Comparison of ENCODE assay signal across 7 mouse cellular contexts in genomic region chr2:32965511-32966183, GRCm38 (mm10). TPM values are rescaled to one million over a fixed set of nuclear protein-coding genes. Genes with fewer than 3 reads are reported as not detected.
A peak's percentile ranks its signal among the peaks of the same experiment; 100 is the strongest.
DNase-seq lines count a peak whose midpoint lies in the region; ATAC-seq and TF ChIP-seq lines count a peak whose summit lies in the region.

No protein-coding gene starts in this region.

- H3K4me3 ChIP-seq in lung, embryonic 14.5 days (ENCODE audit: low read depth, low read length) = 0 out of 2 replicates have a peak overlapping the region, but pooled peaks have one; percentile 53
- no peak overlapping the region for H3K4me3 ChIP-seq in intestine, embryonic 16.5 days (ENCODE audit: low read length)

- H3K4me1 ChIP-seq in lung, embryonic 14.5 days (ENCODE audit: insufficient read depth) = peaks cover 10% of the 10 kb centered on the region
- H3K4me1 ChIP-seq in intestine, embryonic 16.5 days (ENCODE audit: control insufficient read depth, insufficient read depth, low read length) = peaks cover 37% of the 10 kb centered on the region

- peak; percentile 36 for DNase-seq in lung, embryonic 14.5 days
- no peak for DNase-seq in lung, postnatal 10 days
- DNase-seq in c-Kit-positive CD71-positive TER-119-positive erythroid progenitor cells, embryonic 14.5 days (ENCODE audit: low spot score) = peak; percentile 29
- DNase-seq in thymus, postnatal 4 days = no peak

- WGBS in lung, embryonic 14.5 days = 12% methylated on average over 7 of the region's 7 CpGs
- 14% methylated on average over 7 of the region's 7 CpGs for WGBS in intestine, embryonic 16.5 days

- peaks cover 31% of the 10 kb centered on the region for H3K36me3 ChIP-seq in lung, embryonic 14.5 days (ENCODE audit: insufficient read depth)
- H3K36me3 ChIP-seq in intestine, embryonic 16.5 days (ENCODE audit: control insufficient read depth, insufficient read depth, low read length) = peaks cover 17% of the 10 kb centered on the region

- H3K9me3 ChIP-seq in lung, embryonic 14.5 days (ENCODE audit: low read depth, low read length) = no peaks in the 10 kb centered on the region
- H3K9me3 ChIP-seq in intestine, embryonic 16.5 days (ENCODE audit: control insufficient read depth, low read length) = no peaks in the 10 kb centered on the region

- H3K4me2 ChIP-seq in lung, embryonic 14.5 days = peak overlapping the region; percentile 70
- peak overlapping the region; percentile 82; the same call in 1 of the 2 replicates for H3K4me2 ChIP-seq in intestine, embryonic 16.5 days (ENCODE audit: low read depth, low read length)

- no peak for ATAC-seq in lung, embryonic 14.5 days (ENCODE audit: insufficient read depth)
- ATAC-seq in intestine, embryonic 16.5 days = no peak
- peak; percentile 14; the same call in 1 of the 2 replicates for ATAC-seq in neutrophil, adult 5-6 weeks (ENCODE audit: extremely low read depth, insufficient number of reproducible peaks, low FRiP score, poor library complexity, severe bottlenecking)
- ATAC-seq in megakaryocyte-erythroid progenitor cell, adult 5-6 weeks (replicated peaks; ENCODE audit: low FRiP score, low TSS enrichment, poor library complexity, severe bottlenecking) = no peak

- H3K27me3 ChIP-seq in lung, embryonic 14.5 days (ENCODE audit: insufficient read depth, low read length) = no peaks in the 10 kb centered on the region
- no peaks in the 10 kb centered on the region for H3K27me3 ChIP-seq in intestine, embryonic 16.5 days (replicated peaks; ENCODE audit: control insufficient read depth, insufficient read depth, low read length)

- TF ChIP-seq CTCF in lung, embryonic 14.5 days (IDR thresholded peaks at IDR 0.05; ENCODE audit: low read depth) = no peak

- peak overlapping the region; percentile 99; the same call in 1 of the 2 replicates for H3K27ac ChIP-seq in lung, embryonic 14.5 days (ENCODE audit: low read depth)
- H3K27ac ChIP-seq in intestine, embryonic 16.5 days (ENCODE audit: low read length) = peak overlapping the region; percentile 97; the same call in 1 of the 2 replicates

- H3K9ac ChIP-seq in lung, embryonic 14.5 days = no peak overlapping the region
- no peak overlapping the region; the same call in 1 of the 2 replicates for H3K9ac ChIP-seq in intestine, embryonic 16.5 days (ENCODE audit: low read depth, low read length)

RNA-seq across cellular contexts. Expression of gene Lrsam1, which starts 4.2 kb away (rescaled TPM):
- 6.4 and 6.6 TPM in 2 replicates for polyA plus RNA-seq in lung, embryonic 14.5 days (2014; fragmentation: Nextera tagmentation; extraction: Ambion mirVana)
- polyA plus RNA-seq in intestine, embryonic 16.5 days (2015; fragmentation: Nextera tagmentation; extraction: Ambion mirVana) = 6.8 and 7.8 TPM in 2 replicates
- 13.5 and 14.9 TPM in 2 replicates for total RNA-seq in neutrophil, adult 5-6 weeks (2017)
- total RNA-seq in megakaryocyte-erythroid progenitor cell, adult 5-6 weeks (2014; fragmentation: Nextera tagmentation) = 5.1 and 12.6 TPM in 2 replicates
- 6.3 and 7.9 TPM in 2 replicates for total RNA-seq in megakaryocyte-erythroid progenitor cell, adult 5-6 weeks (2017)

RNA-seq across cellular contexts. Expression of gene Rpl12, which starts 4.3 kb away (rescaled TPM):
- polyA plus RNA-seq in lung, embryonic 14.5 days (2014; fragmentation: Nextera tagmentation; extraction: Ambion mirVana) = 235 and 256 TPM in 2 replicates
- polyA plus RNA-seq in intestine, embryonic 16.5 days (2015; fragmentation: Nextera tagmentation; extraction: Ambion mirVana) = 141 and 162 TPM in 2 replicates
- total RNA-seq in neutrophil, adult 5-6 weeks (2017) = 1,202 and 1,236 TPM in 2 replicates
- 3,260 and 3,361 TPM in 2 replicates for total RNA-seq in megakaryocyte-erythroid progenitor cell, adult 5-6 weeks (2014; fragmentation: Nextera tagmentation)
- total RNA-seq in megakaryocyte-erythroid progenitor cell, adult 5-6 weeks (2017) = 3,030 and 3,103 TPM in 2 replicates

RNA-seq across cellular contexts. Expression of gene Slc2a8, which starts 16.2 kb away (rescaled TPM):
- 12.4 and 14.4 TPM in 2 replicates for polyA plus RNA-seq in lung, embryonic 14.5 days (2014; fragmentation: Nextera tagmentation; extraction: Ambion mirVana)
- 21.5 and 26.6 TPM in 2 replicates for polyA plus RNA-seq in intestine, embryonic 16.5 days (2015; fragmentation: Nextera tagmentation; extraction: Ambion mirVana)
- total RNA-seq in neutrophil, adult 5-6 weeks (2017) = 1.2 TPM in 2 replicates
- total RNA-seq in megakaryocyte-erythroid progenitor cell, adult 5-6 weeks (2014; fragmentation: Nextera tagmentation) = 15.5 and 27.2 TPM in 2 replicates
- total RNA-seq in megakaryocyte-erythroid progenitor cell, adult 5-6 weeks (2017) = 3.4 and 4.8 TPM in 2 replicates

Comparison
In these comparisons a context has a peak if more than half of its experiments do, and no peak if none do; other contexts are left out.
1. DNase-seq: peak in lung, embryonic 14.5 days (single experiment) and c-Kit-positive CD71-positive TER-119-positive erythroid progenitor cells, embryonic 14.5 days (single experiment); none in lung, postnatal 10 days (single experiment) and thymus, postnatal 4 days (single experiment).